Mouse (Mus musculus) lung, embryonic 14.5 days (tissue): ENCODE measurements at regions not wholly inside any gene's neighbourhood (a gene's known extent, or its start where the extent isn't known, plus 50 kb on each side); places are given as distances from the start of the nearest gene placed in this dataset.

Experiments used
- ATAC-seq: fragments of 200-750 bp; cut with Nextera tagmentation; 2 replicates; pipeline ENCODE4 v1.8.0; 2017; ENCODE audit warnings: mild to moderate bottlenecking, moderate TSS enrichment, moderate library complexity; ENCODE audit not compliant: insufficient read depth
- DNase-seq: peaks from one replicate; pipeline ENCODE4 v3.0.0-alpha.2; 2015
- H3K27ac ChIP-seq: fragments of 300-500 bp; sonication (generic); 2 replicates; pipeline ENCODE4 v1.5.1; 2014; ENCODE audit warnings: low read depth, mild to moderate bottlenecking, moderate library complexity
- H3K27me3 ChIP-seq: fragments of 300-500 bp; sonication (generic); 2 replicates; pipeline ENCODE4 v1.6.1; 2014; ENCODE audit warnings: low read length, control low read depth; ENCODE audit not compliant: insufficient read depth
- H3K36me3 ChIP-seq: fragments of 300-500 bp; sonication (generic); 2 replicates; pipeline ENCODE4 v1.6.1; 2014; ENCODE audit warnings: control low read depth; ENCODE audit not compliant: insufficient read depth
- H3K4me1 ChIP-seq: fragments of 300-500 bp; sonication (generic); 2 replicates; pipeline ENCODE4 v1.6.1; 2014; ENCODE audit warnings: antibody characterized with exemption, control low read depth; ENCODE audit not compliant: insufficient read depth
- H3K4me2 ChIP-seq: fragments of 300-500 bp; sonication (generic); 2 replicates; pipeline ENCODE4 v1.6.1; 2014; ENCODE audit warnings: mild to moderate bottlenecking
- H3K4me3 ChIP-seq: fragments of 300-500 bp; sonication (generic); 2 replicates; pipeline ENCODE4 v1.5.1; 2014; ENCODE audit warnings: low read depth, low read length
- H3K9ac ChIP-seq: fragments of 300-500 bp; sonication (generic); 2 replicates; pipeline ENCODE4 v1.6.1; 2014
- H3K9me3 ChIP-seq: fragments of 300-500 bp; sonication (generic); 2 replicates; pipeline ENCODE4 v1.6.1; 2016; ENCODE audit warnings: low read depth, low read length, control low read depth
- CTCF ChIP-seq: IDR thresholded peaks from 2 replicates; pipeline ENCODE4 v1.5.1; 2016; ENCODE audit warnings: antibody characterized with exemption, low read depth
- WGBS: fragments of 180-500 bp; shearing (Covaris S2); extraction: QIAGEN DNeasy Blood & Tissue Kit; methylation state at CpG from one replicate; pipeline ENCODE4 v1.1.7; 2014; 5-methylcytosine and 5-hydroxymethylcytosine counted together

DNA sequence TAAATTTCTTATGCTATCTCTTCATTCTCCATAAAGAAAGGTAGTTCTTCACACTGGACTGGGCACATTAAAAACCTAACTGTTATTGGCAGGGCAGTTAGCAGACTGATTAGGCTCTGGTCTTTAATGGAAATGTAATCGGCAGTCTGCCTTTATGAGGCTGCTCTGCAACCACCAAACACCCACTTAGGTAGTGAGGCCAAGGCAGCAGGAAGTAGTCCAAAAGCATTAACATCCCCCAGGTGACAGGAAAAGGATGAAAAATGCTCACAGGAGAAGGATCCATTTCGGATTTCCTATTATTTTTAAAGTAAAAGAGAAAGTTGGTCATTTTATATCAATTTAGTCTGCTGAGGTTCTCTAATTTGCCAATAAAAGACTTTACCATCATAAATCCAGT lies 528.9 kb upstream of the Dppa4 start:
- H3K4me1 ChIP-seq, result no peaks in the 10 kb centered on the region
- no peak overlapping the region for H3K9ac ChIP-seq
- ATAC-seq (no peak), DNase-seq (no peak)
- no peak overlapping the region for H3K27ac ChIP-seq
- no peak for TF ChIP-seq CTCF
- H3K4me2 ChIP-seq, result no peak overlapping the region
- H3K4me3 ChIP-seq, result no peak overlapping the region
- no peaks in the 10 kb centered on the region for H3K9me3 ChIP-seq
- H3K36me3 ChIP-seq, result no peaks in the 10 kb centered on the region
- WGBS, result 73% methylated on average over 2 of the region's 2 CpGs
- no peaks in the 10 kb centered on the region for H3K27me3 ChIP-seq

DNA sequence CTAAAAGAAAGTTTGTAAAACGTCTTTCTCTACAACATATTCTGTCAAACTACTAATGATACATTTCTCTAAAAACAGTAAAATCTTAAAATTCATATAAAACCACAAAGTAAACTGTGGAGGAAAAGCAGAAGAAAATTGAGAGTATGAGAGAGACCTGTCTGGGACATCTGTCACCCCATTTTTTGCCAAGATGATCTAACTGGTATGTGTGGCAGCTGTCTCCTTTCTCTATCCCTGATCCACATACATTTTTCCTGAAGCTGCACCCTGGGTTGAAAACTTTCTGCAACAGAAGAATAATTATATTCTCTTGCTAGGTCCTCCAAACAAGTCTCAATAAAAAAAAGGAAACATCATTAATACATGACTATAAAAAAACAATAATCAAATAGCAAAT lies 525.2 kb upstream of the Dppa4 start:
- no peaks in the 10 kb centered on the region for H3K4me1 ChIP-seq
- 44% methylated on average over 1 of the region's 1 CpGs for WGBS
- H3K4me3 ChIP-seq, result no peak overlapping the region
- no peak for TF ChIP-seq CTCF
- ATAC-seq (no peak), DNase-seq (no peak)
- no peak overlapping the region for H3K4me2 ChIP-seq
- H3K9me3 ChIP-seq, result no peaks in the 10 kb centered on the region
- no peaks in the 10 kb centered on the region for H3K36me3 ChIP-seq
- H3K27ac ChIP-seq, result no peak overlapping the region
- no peaks in the 10 kb centered on the region for H3K27me3 ChIP-seq
- no peak overlapping the region for H3K9ac ChIP-seq

DNA sequence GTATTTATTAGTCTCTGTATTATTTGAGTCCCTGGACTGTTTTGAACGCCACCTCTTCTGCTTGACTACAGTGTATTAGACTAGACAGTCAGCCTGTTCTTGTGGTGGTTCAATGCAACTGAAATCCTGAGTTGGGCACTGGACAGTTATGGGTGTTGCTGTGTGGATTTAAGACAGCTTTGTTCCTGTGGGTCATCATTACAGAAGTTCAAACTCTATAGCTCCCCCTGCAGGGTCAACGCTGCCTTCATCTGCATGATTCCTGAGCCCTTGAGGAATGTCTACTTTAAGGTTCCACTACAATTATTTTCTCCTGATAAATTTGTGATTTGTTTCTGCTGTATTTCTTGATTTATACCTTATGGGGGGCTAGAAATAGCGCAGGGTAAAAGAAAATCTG lies 517.8 kb upstream of the Dppa4 start:
- no peaks in the 10 kb centered on the region for H3K27me3 ChIP-seq
- no peaks in the 10 kb centered on the region for H3K4me1 ChIP-seq
- H3K27ac ChIP-seq, result no peak overlapping the region
- no peak overlapping the region for H3K9ac ChIP-seq
- no peaks in the 10 kb centered on the region for H3K36me3 ChIP-seq
- H3K4me3 ChIP-seq, result no peak overlapping the region
- WGBS, result 54% methylated on average over 3 of the region's 3 CpGs
- DNase-seq (peak; percentile 61), ATAC-seq (no peak)
- no peak overlapping the region for H3K4me2 ChIP-seq
- TF ChIP-seq CTCF, result peak; percentile 39
- H3K9me3 ChIP-seq, result no peaks in the 10 kb centered on the region

DNA sequence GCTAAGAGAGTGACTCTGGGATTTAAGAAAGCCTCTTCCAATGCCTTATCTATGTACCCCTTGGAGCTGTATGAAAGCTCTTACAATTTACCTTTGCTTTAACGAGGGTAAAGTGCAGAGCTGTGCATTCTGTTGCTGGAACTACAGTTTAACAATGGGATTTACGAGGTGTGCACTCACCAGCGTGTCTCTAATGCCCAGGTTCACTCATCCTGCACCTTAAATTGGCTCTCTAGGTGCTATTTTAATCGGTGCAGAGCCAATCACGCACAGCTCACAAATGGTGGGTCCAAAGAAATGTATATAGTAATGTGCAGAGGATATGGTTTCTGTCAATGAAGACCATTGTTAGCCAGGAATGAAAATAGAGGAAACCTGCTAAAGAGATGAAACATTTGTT lies 495.0 kb upstream of the Dppa4 start:
- no peak for TF ChIP-seq CTCF
- Histone ChIP-seq H3K9me3 (no peaks in the 10 kb centered on the region), H3K27ac (no peak overlapping the region), H3K27me3 (no peaks in the 10 kb centered on the region), H3K4me1 (no peaks in the 10 kb centered on the region), H3K36me3 (no peaks in the 10 kb centered on the region), H3K4me2 (no peak overlapping the region), H3K9ac (no peak overlapping the region), H3K4me3 (no peak overlapping the region)
- DNase-seq (no peak), ATAC-seq (no peak)
- 66% methylated on average over 5 of the region's 5 CpGs for WGBS

DNA sequence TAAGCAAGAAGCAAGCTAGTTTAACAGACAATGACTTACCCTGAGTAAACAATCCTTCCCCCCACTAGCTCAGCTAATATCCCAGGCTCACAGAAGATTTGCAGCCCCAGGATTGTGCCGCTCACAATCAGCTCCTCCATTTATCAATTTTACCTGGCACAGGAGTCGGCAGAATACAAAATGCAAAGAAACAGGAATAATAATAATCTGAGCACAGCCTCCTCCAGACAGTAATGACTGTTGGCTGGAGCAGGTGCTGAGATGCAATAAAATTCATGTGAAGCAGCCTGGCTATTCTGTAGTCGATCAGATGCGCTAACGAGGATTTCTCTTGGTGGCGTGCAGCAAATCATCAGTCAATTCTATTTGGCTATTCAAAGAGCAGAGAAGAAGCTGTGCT lies 492.9 kb upstream of the Dppa4 start:
- no peak overlapping the region for H3K27ac ChIP-seq
- no peak overlapping the region for H3K4me2 ChIP-seq
- no peak overlapping the region for H3K9ac ChIP-seq
- no peaks in the 10 kb centered on the region for H3K9me3 ChIP-seq
- TF ChIP-seq CTCF, result no peak
- no peaks in the 10 kb centered on the region for H3K4me1 ChIP-seq
- WGBS, result 81% methylated on average over 6 of the region's 6 CpGs
- no peak overlapping the region for H3K4me3 ChIP-seq
- H3K36me3 ChIP-seq, result no peaks in the 10 kb centered on the region
- no peak for ATAC-seq
- no peak for DNase-seq
- no peaks in the 10 kb centered on the region for H3K27me3 ChIP-seq

DNA sequence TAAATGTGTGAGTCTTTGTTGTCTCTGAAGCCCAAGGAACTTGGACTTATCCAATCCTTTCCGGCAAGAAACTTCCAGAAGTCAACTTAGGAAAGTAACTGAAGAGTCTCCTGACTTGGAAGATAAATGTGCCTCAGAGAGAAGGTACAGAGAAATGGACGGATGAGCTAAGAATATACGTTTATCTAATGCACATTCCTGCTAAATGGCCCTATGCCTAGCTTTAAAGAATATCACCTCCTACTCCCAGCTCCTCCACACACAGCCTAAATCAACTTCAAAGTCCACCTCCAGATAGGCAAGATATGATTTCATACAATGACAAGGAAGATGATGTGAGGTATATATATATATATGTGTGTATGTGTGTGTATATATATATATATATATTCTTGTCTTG lies 492.1 kb upstream of the Dppa4 start:
- H3K4me1 ChIP-seq, result no peaks in the 10 kb centered on the region
- 61% methylated on average over 3 of the region's 3 CpGs for WGBS
- H3K36me3 ChIP-seq, result no peaks in the 10 kb centered on the region
- no peak overlapping the region for H3K4me3 ChIP-seq
- ATAC-seq (no peak), DNase-seq (no peak)
- no peak overlapping the region for H3K27ac ChIP-seq
- H3K9ac ChIP-seq, result no peak overlapping the region
- TF ChIP-seq CTCF, result no peak
- H3K4me2 ChIP-seq, result no peak overlapping the region
- no peaks in the 10 kb centered on the region for H3K9me3 ChIP-seq
- H3K27me3 ChIP-seq, result no peaks in the 10 kb centered on the region

DNA sequence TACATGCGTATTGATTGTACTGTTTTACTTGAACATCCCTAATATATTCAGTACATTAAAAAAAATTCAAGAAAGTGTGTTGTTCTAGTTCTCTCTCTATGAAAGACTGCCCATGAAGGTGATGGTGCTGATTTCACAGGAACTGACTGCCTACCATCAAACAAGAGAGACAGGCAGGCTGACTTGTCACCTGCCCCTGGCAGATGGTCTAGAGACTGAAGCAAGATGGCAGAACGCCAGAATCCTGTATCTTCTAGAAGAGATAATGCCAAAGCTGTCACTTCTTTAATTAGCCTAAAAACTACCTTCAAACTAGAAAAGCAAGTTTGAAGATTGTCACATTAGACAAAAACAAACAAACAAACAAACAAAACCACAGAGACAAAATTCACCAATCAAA lies 484.7 kb upstream of the Dppa4 start:
- H3K4me3 ChIP-seq, result no peak overlapping the region
- no peak overlapping the region for H3K4me2 ChIP-seq
- no peak overlapping the region for H3K27ac ChIP-seq
- 90% methylated on average over 2 of the region's 2 CpGs for WGBS
- DNase-seq (peak; percentile 4), ATAC-seq (no peak)
- H3K27me3 ChIP-seq, result no peaks in the 10 kb centered on the region
- TF ChIP-seq CTCF, result no peak
- H3K36me3 ChIP-seq, result no peaks in the 10 kb centered on the region
- no peaks in the 10 kb centered on the region for H3K9me3 ChIP-seq
- no peak overlapping the region for H3K9ac ChIP-seq
- H3K4me1 ChIP-seq, result no peaks in the 10 kb centered on the region

DNA sequence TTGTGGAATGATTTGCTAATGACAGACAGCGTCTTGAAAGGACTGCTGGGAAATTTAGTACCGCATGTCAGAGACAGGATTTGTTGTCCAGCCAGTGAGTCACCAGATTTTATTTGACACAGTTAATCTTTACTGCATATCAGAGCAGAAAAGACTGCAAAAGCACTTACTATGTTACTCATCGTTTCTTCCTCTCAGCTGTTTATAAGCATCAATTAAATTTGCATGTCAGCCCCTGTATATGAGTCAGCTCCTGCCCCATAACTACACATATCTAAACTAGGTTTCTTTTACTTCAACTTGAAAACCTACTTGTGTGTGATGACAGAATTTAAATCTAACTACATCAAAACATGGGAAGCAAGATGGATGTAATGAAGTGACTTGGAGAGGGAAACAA lies 440.4 kb upstream of the Dppa4 start:
- Histone ChIP-seq H3K4me3 (no peak overlapping the region), H3K27me3 (no peaks in the 10 kb centered on the region), H3K36me3 (no peaks in the 10 kb centered on the region), H3K4me1 (no peaks in the 10 kb centered on the region), H3K27ac (no peak overlapping the region), H3K9me3 (no peaks in the 10 kb centered on the region), H3K4me2 (no peak overlapping the region), H3K9ac (no peak overlapping the region)
- 59% methylated on average over 3 of the region's 3 CpGs for WGBS
- TF ChIP-seq CTCF, result no peak
- DNase-seq (no peak), ATAC-seq (no peak)
